Mouse (Mus musculus): ENCODE results near the gene Toporsl.

Gene Toporsl

GRCm38 (mm10) chr4:52595927-52596326, at the start of gene Toporsl:
Gene Toporsl, plus strand, starts transcription at chr4:52596274.
- DNase-seq (ENCODE audit: low read depth, low spot score) = no peak

DNA sequence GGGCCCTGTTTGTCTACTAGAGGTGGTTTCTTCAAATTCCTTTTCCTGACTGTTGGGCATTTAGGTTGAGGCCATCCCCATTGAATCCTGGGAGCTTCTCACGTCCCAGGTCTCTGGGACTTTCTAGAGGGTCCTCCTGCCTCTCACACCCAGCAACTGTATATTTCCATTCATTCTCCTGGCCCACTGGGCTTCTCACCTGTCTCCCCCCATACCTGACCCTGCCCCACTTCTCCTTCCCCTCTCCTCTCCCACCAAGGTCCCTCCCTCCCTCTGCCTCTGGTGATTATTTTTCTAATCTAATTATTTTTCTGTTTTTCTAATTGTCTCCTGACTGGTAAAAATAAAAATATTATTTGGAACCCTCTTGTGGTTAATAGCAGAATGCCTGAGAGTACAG, 38.4 kb upstream of the Toporsl start:
- no peak for DNase-seq (ENCODE audit: low read depth, low spot score)

GRCm38 (mm10) chr4:52558080-52558479, 38.0 kb upstream of the Toporsl start:
- peak; percentile 7 for DNase-seq (ENCODE audit: low read depth, low spot score)

- DNase-seq (ENCODE audit: low read depth, low spot score) = no peak
These were observed 32.2 kb upstream of the Toporsl start for GRCm38 (mm10) chr4:52563859-52564258.

DNA sequence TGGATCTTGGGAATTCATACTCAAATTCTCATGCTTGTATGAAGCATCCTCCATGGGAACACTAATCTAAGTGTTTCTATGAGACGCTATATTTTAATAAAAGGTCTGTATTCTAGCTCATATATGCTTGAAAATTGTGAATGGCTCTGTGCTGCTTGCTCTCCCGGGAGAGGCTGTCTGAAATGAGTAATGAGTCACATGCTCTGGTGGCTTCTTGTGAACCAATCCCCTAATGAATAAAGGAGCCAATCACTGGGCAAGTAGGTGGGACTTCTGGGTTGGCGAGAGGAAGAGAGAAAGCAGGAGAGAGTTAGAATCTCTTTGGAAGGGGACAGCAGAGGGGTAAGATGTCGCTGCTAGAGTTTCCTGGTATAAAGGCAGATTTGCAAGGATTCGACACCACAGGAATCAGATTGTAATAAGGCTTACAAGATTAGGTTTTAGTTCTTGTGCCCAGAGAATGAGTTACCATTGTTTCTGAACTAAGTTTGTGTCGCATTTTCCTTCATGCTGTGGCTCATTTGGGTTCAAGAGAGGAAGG, 9.8 kb upstream of the Toporsl start:
- peak; percentile 39 for DNase-seq (ENCODE audit: low read depth, low spot score)

- no peak for DNase-seq (ENCODE audit: low read depth, low spot score)
These were observed 2.2 kb upstream of the Toporsl start for GRCm38 (mm10) chr4:52593821-52594356.

- no peak for DNase-seq (ENCODE audit: low read depth, low spot score)
These were observed 1.4 kb upstream of the Toporsl start for GRCm38 (mm10) chr4:52594632-52595031.

DNA sequence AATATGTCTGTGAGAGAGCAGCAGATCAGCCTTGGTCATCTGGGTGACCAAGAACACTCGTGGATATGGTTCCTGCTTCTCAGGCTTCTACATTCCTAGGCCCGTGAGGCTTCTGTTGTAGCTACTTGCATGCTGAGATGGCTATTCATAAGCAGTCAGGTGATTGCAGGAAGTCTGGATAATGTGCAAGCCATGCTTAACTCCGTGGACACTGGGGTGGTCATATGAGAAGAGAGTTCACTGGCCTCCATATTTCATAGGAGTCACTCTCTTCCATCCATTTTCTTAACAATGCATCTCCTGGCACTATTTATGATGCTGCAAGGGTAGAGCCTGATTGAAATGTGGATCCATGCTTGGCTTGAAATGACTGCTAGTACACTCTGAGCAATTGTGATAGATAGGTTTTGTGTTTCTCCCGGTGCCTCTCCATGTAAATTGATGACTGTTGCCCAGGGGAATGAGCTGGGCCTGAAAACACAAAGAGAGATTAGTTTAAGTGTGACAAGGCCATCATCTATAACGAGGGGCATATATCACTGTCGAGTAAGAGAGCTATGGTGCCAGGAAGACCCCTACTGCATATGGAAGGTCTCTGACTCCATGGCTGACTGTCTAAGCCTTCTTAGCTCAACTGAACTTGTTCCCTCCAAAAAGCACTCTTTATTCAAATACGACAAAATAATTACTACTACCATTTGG, 2.3 kb downstream of the Toporsl start:
- DNase-seq (ENCODE audit: low read depth, low spot score) = no peak

GRCm38 (mm10) chr4:52606923-52607322, 10.8 kb downstream of the Toporsl start:
- DNase-seq (ENCODE audit: low read depth, low spot score) = no peak

GRCm38 (mm10) chr4:52634986-52635385, 38.9 kb downstream of the Toporsl start:
- no peak for DNase-seq (ENCODE audit: low read depth, low spot score)

- no peak for DNase-seq (ENCODE audit: low read depth, low spot score)
These were observed 51.7 kb downstream of the Toporsl start for GRCm38 (mm10) chr4:52647791-52648190.

GRCm38 (mm10) chr4:52659701-52660100, 63.6 kb downstream of the Toporsl start:
- DNase-seq (ENCODE audit: low read depth, low spot score) = peak; percentile 41

DNA sequence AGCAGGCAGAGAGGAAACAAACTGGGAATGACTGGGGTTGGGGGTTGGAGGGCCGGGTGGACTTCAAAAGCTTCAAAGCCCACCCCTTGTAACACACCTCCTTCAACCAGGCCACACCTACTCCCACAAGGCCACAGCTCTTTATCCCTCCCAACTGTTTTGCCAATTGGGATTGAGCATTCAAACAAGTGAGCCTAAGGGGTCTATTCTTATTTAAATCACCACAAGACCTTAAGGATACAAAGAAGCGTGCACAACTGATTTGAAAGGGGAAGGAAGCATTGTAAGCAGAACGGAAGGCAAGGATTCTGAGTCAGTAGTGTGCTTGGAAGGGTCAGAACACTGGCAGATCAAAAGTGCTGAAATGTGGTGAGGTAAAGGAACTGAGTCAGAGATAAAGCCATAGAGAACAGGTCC, 64.6 kb downstream of the Toporsl start:
- DNase-seq (ENCODE audit: low read depth, low spot score) = peak; percentile 98

GRCm38 (mm10) chr4:52661311-52661710, 65.2 kb downstream of the Toporsl start:
- no peak for DNase-seq (ENCODE audit: low read depth, low spot score)

Measured in R1 (cell line).